Mouse (Mus musculus) embryonic fibroblast, embryonic 13.5 days (primary cell): ENCODE results near the gene Bcas2.

Experiments
- CTCF ChIP-seq: IDR thresholded peaks from 2 replicates; pipeline ENCODE4 v1.5.1; 2011; ENCODE audit warnings: mild to moderate bottlenecking, control low read depth, low read length, moderate library complexity, borderline replicate concordance; ENCODE audit not compliant: insufficient read depth
- POLR2A ChIP-seq: IDR thresholded peaks from 2 replicates; pipeline ENCODE4 v1.6.1; 2011; ENCODE audit warnings: low read depth, mild to moderate bottlenecking, control low read depth, low read length, moderate library complexity

GRCm38 (mm10) chr3:103181171-103181570 is 9.7 kb downstream of the Bcas2 start:
- no peak for TF ChIP-seq CTCF
- no peak for TF ChIP-seq POLR2A
